Mouse (Mus musculus) heart, postnatal 0 days (tissue): ENCODE measurements at regions not wholly inside any gene's neighbourhood (a gene's known extent, or its start where the extent isn't known, plus 50 kb on each side); places are given as distances from the start of the nearest gene placed in this dataset.

Experiments
- ATAC-seq: fragments of 200-750 bp; cut with Nextera tagmentation; 2 replicates; pipeline ENCODE4 v1.8.0; 2017; ENCODE audit warnings: low read depth, moderate number of reproducible peaks, moderate library complexity; ENCODE audit not compliant: insufficient read depth
- DNase-seq: peaks from one replicate; pipeline ENCODE4 v3.0.0-alpha.2; 2016; ENCODE audit warnings: low spot score
- H3K27ac ChIP-seq: fragments of 300-500 bp; sonication (generic); 2 replicates; pipeline ENCODE4 v1.5.1; 2014; ENCODE audit warnings: low read depth, mild to moderate bottlenecking
- H3K27me3 ChIP-seq: fragments of 300-500 bp; sonication (generic); 2 replicates; pipeline ENCODE4 v1.6.1; 2014; ENCODE audit warnings: low read length, mixed read lengths; ENCODE audit not compliant: control insufficient read depth, insufficient read depth
- H3K36me3 ChIP-seq: fragments of 300-500 bp; sonication (generic); replicated peaks from 2 replicates; pipeline ENCODE4 v1.6.1; 2014; ENCODE audit warnings: low read length, mixed read lengths; ENCODE audit not compliant: control insufficient read depth, insufficient read depth
- H3K4me1 ChIP-seq: fragments of 300-500 bp; sonication (generic); 2 replicates; pipeline ENCODE4 v1.6.1; 2014; ENCODE audit warnings: antibody characterized with exemption; ENCODE audit not compliant: control insufficient read depth, insufficient read depth
- H3K4me2 ChIP-seq: fragments of 300-500 bp; sonication (generic); 2 replicates; pipeline ENCODE4 v1.6.1; 2014; ENCODE audit warnings: low read depth, mild to moderate bottlenecking, low read length, moderate library complexity
- H3K4me3 ChIP-seq: fragments of 300-500 bp; sonication (generic); 2 replicates; pipeline ENCODE4 v1.5.1; 2014; ENCODE audit warnings: low read depth, low read length
- H3K9ac ChIP-seq: fragments of 300-500 bp; sonication (generic); replicated peaks from 2 replicates; pipeline ENCODE4 v1.6.1; 2014; ENCODE audit warnings: low read depth, low read length, mixed read lengths
- H3K9me3 ChIP-seq: fragments of 300-500 bp; sonication (generic); replicated peaks from 2 replicates; pipeline ENCODE4 v1.6.1; 2016; ENCODE audit warnings: low read length; ENCODE audit not compliant: control insufficient read depth
- CTCF ChIP-seq: IDR thresholded peaks from 2 replicates; pipeline ENCODE4 v1.5.1; 2016; ENCODE audit warnings: antibody characterized with exemption, control low read depth, low read depth
- EP300 ChIP-seq: IDR thresholded peaks from 2 replicates; pipeline ENCODE4 v1.6.1; 2016; ENCODE audit warnings: antibody characterized with exemption, low read depth
- WGBS: fragments of 180-500 bp; shearing (Covaris S2); extraction: QIAGEN DNeasy Blood & Tissue Kit; methylation state at CpG from one replicate; pipeline ENCODE4 v1.1.7; 2014; 5-methylcytosine and 5-hydroxymethylcytosine counted together

GRCm38 (mm10) chr15:68387349-68388065 is 1886.8 kb upstream of the Lrrc6 start:
- 87% methylated on average over 4 of the region's 4 CpGs for WGBS
- H3K36me3 ChIP-seq, result no peaks in the 10 kb centered on the region
- no peaks in the 10 kb centered on the region for H3K27me3 ChIP-seq
- no peak overlapping the region for H3K27ac ChIP-seq
- no peak for ATAC-seq
- no peaks in the 10 kb centered on the region for H3K4me1 ChIP-seq
- no peak for DNase-seq
- H3K9me3 ChIP-seq, result no peaks in the 10 kb centered on the region
- H3K4me3 ChIP-seq, result no peak overlapping the region
- TF ChIP-seq EP300, result no peak
- TF ChIP-seq CTCF, result no peak
- no peak overlapping the region for H3K4me2 ChIP-seq
- H3K9ac ChIP-seq, result no peak overlapping the region

GRCm38 (mm10) chr15:68384571-68385335 is 1884.0 kb upstream of the Lrrc6 start:
- TF ChIP-seq EP300 (no peak), CTCF (no peak)
- H3K27ac ChIP-seq, result no peak overlapping the region
- H3K9ac ChIP-seq, result no peak overlapping the region
- no peak overlapping the region for H3K4me2 ChIP-seq
- no peak overlapping the region for H3K4me3 ChIP-seq
- no peaks in the 10 kb centered on the region for H3K4me1 ChIP-seq
- H3K9me3 ChIP-seq, result no peaks in the 10 kb centered on the region
- no peak for DNase-seq
- no peaks in the 10 kb centered on the region for H3K36me3 ChIP-seq
- H3K27me3 ChIP-seq, result no peaks in the 10 kb centered on the region
- no peak for ATAC-seq
- WGBS, result 51% methylated on average over 10 of the region's 10 CpGs

- no peak overlapping the region for H3K4me3 ChIP-seq
- no peak overlapping the region for H3K27ac ChIP-seq
- H3K36me3 ChIP-seq, result no peaks in the 10 kb centered on the region
- H3K4me1 ChIP-seq, result no peaks in the 10 kb centered on the region
- WGBS, result 25% methylated on average over 1 of the region's 1 CpGs
- H3K27me3 ChIP-seq, result no peaks in the 10 kb centered on the region
- TF ChIP-seq CTCF (no peak), EP300 (no peak)
- no peak overlapping the region for H3K4me2 ChIP-seq
- no peak overlapping the region for H3K9ac ChIP-seq
- no peak for ATAC-seq
- DNase-seq, result no peak
- no peaks in the 10 kb centered on the region for H3K9me3 ChIP-seq
Observed at GRCm38 (mm10) chr15:68375166-68375565, 1874.5 kb upstream of the Lrrc6 start.

GRCm38 (mm10) chr15:68366816-68367215 is 1866.1 kb upstream of the Lrrc6 start:
- Histone ChIP-seq H3K27me3 (no peaks in the 10 kb centered on the region), H3K36me3 (no peaks in the 10 kb centered on the region), H3K9me3 (no peaks in the 10 kb centered on the region), H3K4me1 (no peaks in the 10 kb centered on the region), H3K4me2 (no peak overlapping the region), H3K9ac (no peak overlapping the region), H3K27ac (no peak overlapping the region), H3K4me3 (no peak overlapping the region)
- TF ChIP-seq CTCF (no peak), EP300 (no peak)
- WGBS, result 75% methylated on average over 3 of the region's 3 CpGs
- ATAC-seq (no peak), DNase-seq (no peak)

- Histone ChIP-seq H3K27me3 (no peaks in the 10 kb centered on the region), H3K4me1 (no peaks in the 10 kb centered on the region), H3K36me3 (no peaks in the 10 kb centered on the region), H3K4me2 (peak overlapping the region; percentile 66), H3K27ac (peak overlapping the region; percentile 99), H3K9me3 (no peaks in the 10 kb centered on the region), H3K9ac (peak overlapping the region; percentile 100), H3K4me3 (peak overlapping the region; percentile 99)
- TF ChIP-seq EP300, result peak; percentile 78; the same call in 1 of the 2 replicates
- TF ChIP-seq CTCF, result no peak
- WGBS, result under 1% methylated on average over 43 of the region's 72 CpGs
- DNase-seq, result peak; percentile 99
- peak; percentile 91 for ATAC-seq
Observed at GRCm38 (mm10) chr15:68363058-68363735, 1862.5 kb upstream of the Lrrc6 start.
